Mouse (Mus musculus): ENCODE data around the gene Whamm.
A peak's percentile ranks its signal among the peaks of the same experiment; 100 is the strongest.

The Whamm gene

GRCm38 (mm10) chr7:81571108-81571940 lies at the start of gene Whamm:
TSS of gene Whamm (plus strand) at chr7:81571266.
- peak; percentile 93 for DNase-seq (ENCODE audit: low spot score)

- DNase-seq (ENCODE audit: low spot score) = peak; percentile 89
Measured at GRCm38 (mm10) chr7:81523008-81523662, 47.9 kb upstream of the Whamm start.

- DNase-seq (ENCODE audit: low spot score) = no peak
Measured at GRCm38 (mm10) chr7:81523663-81524017, 47.4 kb upstream of the Whamm start.

GRCm38 (mm10) chr7:81528918-81529317 lies 42.1 kb upstream of the Whamm start:
- DNase-seq (ENCODE audit: low spot score) = no peak

GRCm38 (mm10) chr7:81531462-81531861 lies 39.6 kb upstream of the Whamm start:
- DNase-seq (ENCODE audit: low spot score) = no peak

GRCm38 (mm10) chr7:81536478-81536877 lies 34.6 kb upstream of the Whamm start:
- no peak for DNase-seq (ENCODE audit: low spot score)

GRCm38 (mm10) chr7:81538070-81538675 lies 32.9 kb upstream of the Whamm start:
- no peak for DNase-seq (ENCODE audit: low spot score)

- DNase-seq (ENCODE audit: low spot score) = no peak
Measured at GRCm38 (mm10) chr7:81539565-81539964, 31.5 kb upstream of the Whamm start.

- no peak for DNase-seq (ENCODE audit: low spot score)
Measured at GRCm38 (mm10) chr7:81540999-81541398, 30.1 kb upstream of the Whamm start.

- DNase-seq (ENCODE audit: low spot score) = peak; percentile 20
Measured at GRCm38 (mm10) chr7:81541924-81542524, 29.0 kb upstream of the Whamm start.

GRCm38 (mm10) chr7:81542934-81543333 lies 28.1 kb upstream of the Whamm start:
- DNase-seq (ENCODE audit: low spot score) = no peak

- DNase-seq (ENCODE audit: low spot score) = no peak
Measured at GRCm38 (mm10) chr7:81548864-81549263, 22.2 kb upstream of the Whamm start.

- no peak for DNase-seq (ENCODE audit: low spot score)
Measured at GRCm38 (mm10) chr7:81553589-81553988, 17.5 kb upstream of the Whamm start.

- peak; percentile 22 for DNase-seq (ENCODE audit: low spot score)
Measured at GRCm38 (mm10) chr7:81554369-81554768, 16.7 kb upstream of the Whamm start.

- DNase-seq (ENCODE audit: low spot score) = no peak
Measured at GRCm38 (mm10) chr7:81556839-81557238, 14.2 kb upstream of the Whamm start.

- no peak for DNase-seq (ENCODE audit: low spot score)
Measured at GRCm38 (mm10) chr7:81557252-81557984, 13.6 kb upstream of the Whamm start.

- no peak for DNase-seq (ENCODE audit: low spot score)
Measured at GRCm38 (mm10) chr7:81557985-81558360, 13.1 kb upstream of the Whamm start.

- DNase-seq (ENCODE audit: low spot score) = no peak
Measured at GRCm38 (mm10) chr7:81559231-81559980, 11.7 kb upstream of the Whamm start.

- DNase-seq (ENCODE audit: low spot score) = no peak
Measured at GRCm38 (mm10) chr7:81560101-81561049, 10.7 kb upstream of the Whamm start.

- no peak for DNase-seq (ENCODE audit: low spot score)
Measured at GRCm38 (mm10) chr7:81561211-81561610, 9.9 kb upstream of the Whamm start.
